Mouse (Mus musculus) embryonic facial prominence, embryonic 13.5 days (tissue): ENCODE data around the gene 1700013F07Rik. TPM values are rescaled to one million over a fixed set of nuclear protein-coding genes. Genes with fewer than 3 reads are reported as not detected.
A peak's percentile ranks its signal among the peaks of the same experiment; 100 is the strongest.

Experiments used
- ATAC-seq: fragments of 200-750 bp; cut with Nextera tagmentation; 2 replicates; pipeline ENCODE4 v1.8.0; 2017; ENCODE audit warnings: low read depth; ENCODE audit not compliant: insufficient number of reproducible peaks, insufficient read depth, low FRiP score, low TSS enrichment
- H3K27ac ChIP-seq: fragments of 300-500 bp; sonication (generic); 2 replicates; pipeline ENCODE4 v1.5.1; 2015; ENCODE audit warnings: moderate library complexity, mild to moderate bottlenecking, inconsistent platforms
- H3K27me3 ChIP-seq: fragments of 300-500 bp; sonication (generic); 2 replicates; pipeline ENCODE4 v1.6.1; 2015; ENCODE audit warnings: mild to moderate bottlenecking, inconsistent platforms
- H3K36me3 ChIP-seq: fragments of 300-500 bp; sonication (generic); 2 replicates; pipeline ENCODE4 v1.6.1; 2015; ENCODE audit warnings: mild to moderate bottlenecking, inconsistent platforms
- H3K4me1 ChIP-seq: fragments of 300-500 bp; sonication (generic); 2 replicates; pipeline ENCODE4 v1.6.1; 2015; ENCODE audit warnings: inconsistent platforms
- H3K4me2 ChIP-seq: fragments of 300-500 bp; sonication (generic); 2 replicates; pipeline ENCODE4 v1.6.1; 2015; ENCODE audit warnings: moderate library complexity, mild to moderate bottlenecking, inconsistent platforms
- H3K4me3 ChIP-seq: fragments of 300-500 bp; sonication (generic); 2 replicates; pipeline ENCODE4 v1.5.1; 2015; ENCODE audit warnings: mild to moderate bottlenecking, inconsistent platforms
- H3K9ac ChIP-seq: fragments of 300-500 bp; sonication (generic); 2 replicates; pipeline ENCODE4 v1.6.1; 2015; ENCODE audit warnings: mild to moderate bottlenecking, inconsistent platforms
- H3K9me3 ChIP-seq: fragments of 300-500 bp; sonication (generic); 2 replicates; pipeline ENCODE4 v1.6.1; 2016; ENCODE audit warnings: inconsistent platforms
- WGBS: fragments of 180-500 bp; shearing (Covaris S2); methylation state at CpG from one replicate; pipeline ENCODE4 v1.1.7; 2015; ENCODE audit warnings: mixed read lengths; 5-methylcytosine and 5-hydroxymethylcytosine counted together
- microRNA-seq: library from miRNA; unstranded; fragments of <30 nt; microRNA quantifications from one replicate; pipeline ENCODE4, GENCODE M21; 2016
- polyA plus RNA-seq: library from polyadenylated mRNA; unstranded; fragments of >200 nt; fragmentation: Nextera tagmentation; extraction: Ambion mirVana; gene quantifications from 2 replicates; pipeline ENCODE4 v1.2.1, GENCODE M21; 2015

Gene 1700013F07Rik
- polyA plus RNA-seq, 1 experiment from 2014 or later: not detected

GRCm38 (mm10) chr3:108574018-108574417 is 40.1 kb downstream of the 1700013F07Rik start:
- H3K36me3 ChIP-seq: peaks cover 18% of the 10 kb centered on the region
- H3K4me2 ChIP-seq: no peak overlapping the region
- 90% methylated on average over 5 of the region's 5 CpGs for WGBS

DNA sequence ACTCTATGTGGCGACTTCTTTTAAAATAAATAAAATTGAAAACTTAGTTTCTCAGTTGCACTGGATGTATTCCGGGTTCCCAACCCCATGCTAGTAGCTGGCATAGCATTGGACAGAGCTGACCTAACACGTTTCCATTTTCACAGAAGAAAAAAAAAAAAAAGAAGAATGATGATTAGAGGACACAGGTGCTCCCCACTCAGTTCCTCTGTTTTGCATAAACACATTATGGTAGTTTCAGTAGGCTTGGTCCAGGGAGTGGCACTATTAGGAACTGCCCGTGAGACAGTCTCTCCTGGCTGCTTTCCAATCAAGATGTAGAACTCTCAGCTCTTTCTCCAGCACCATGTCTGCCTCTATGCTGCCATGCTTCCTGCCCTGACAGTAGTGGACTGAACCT is 50.6 kb downstream of the 1700013F07Rik start:
- Histone ChIP-seq H3K9ac (no peak overlapping the region), H3K9me3 (no peaks in the 10 kb centered on the region), H3K4me1 (no peaks in the 10 kb centered on the region), H3K27ac (no peak overlapping the region), H3K27me3 (no peaks in the 10 kb centered on the region), H3K4me2 (no peak overlapping the region), H3K36me3 (no peaks in the 10 kb centered on the region; the same call in 1 of the 2 replicates), H3K4me3 (no peak overlapping the region)
- WGBS: 85% methylated on average over 4 of the region's 4 CpGs
- no peak for ATAC-seq

More at GRCm38 (mm10) chr3:108574018-108574417, 40.1 kb downstream of the 1700013F07Rik start:
- Histone ChIP-seq H3K4me3 (no peak overlapping the region), H3K4me1 (peaks cover 19% of the 10 kb centered on the region), H3K9ac (0 out of 2 replicates have a peak overlapping the region, but pooled peaks have one; percentile 46), H3K9me3 (no peaks in the 10 kb centered on the region), H3K27ac (no peak overlapping the region), H3K27me3 (no peaks in the 10 kb centered on the region)
- no peak for ATAC-seq

DNA sequence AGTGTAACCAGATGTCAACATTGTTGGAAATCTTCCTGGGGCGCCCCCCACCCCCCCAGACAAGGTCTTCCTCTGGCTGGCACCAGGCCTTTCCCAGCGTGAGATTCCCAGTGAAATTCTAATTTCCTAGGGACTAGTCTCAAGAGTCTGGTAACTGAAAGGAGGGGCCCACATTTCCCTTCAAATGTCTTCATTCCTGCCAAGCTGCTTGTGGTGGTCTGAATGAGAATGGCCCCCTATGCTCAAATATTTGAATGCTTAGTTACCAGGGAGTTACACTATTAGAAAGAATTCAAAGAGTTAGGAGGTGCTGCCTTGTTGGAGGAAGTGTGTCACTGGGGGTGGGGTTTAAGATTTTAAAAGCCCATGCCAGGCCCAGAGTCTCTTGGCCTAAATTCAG is 54.5 kb downstream of the 1700013F07Rik start:
- ATAC-seq: no peak
- Histone ChIP-seq H3K4me1 (peaks cover 5% of the 10 kb centered on the region; the same call in 1 of the 2 replicates), H3K4me3 (no peak overlapping the region), H3K9ac (no peak overlapping the region), H3K4me2 (no peak overlapping the region), H3K9me3 (no peaks in the 10 kb centered on the region), H3K27me3 (no peaks in the 10 kb centered on the region), H3K27ac (no peak overlapping the region), H3K36me3 (no peaks in the 10 kb centered on the region)
- WGBS: 38% methylated on average over 2 of the region's 2 CpGs

DNA sequence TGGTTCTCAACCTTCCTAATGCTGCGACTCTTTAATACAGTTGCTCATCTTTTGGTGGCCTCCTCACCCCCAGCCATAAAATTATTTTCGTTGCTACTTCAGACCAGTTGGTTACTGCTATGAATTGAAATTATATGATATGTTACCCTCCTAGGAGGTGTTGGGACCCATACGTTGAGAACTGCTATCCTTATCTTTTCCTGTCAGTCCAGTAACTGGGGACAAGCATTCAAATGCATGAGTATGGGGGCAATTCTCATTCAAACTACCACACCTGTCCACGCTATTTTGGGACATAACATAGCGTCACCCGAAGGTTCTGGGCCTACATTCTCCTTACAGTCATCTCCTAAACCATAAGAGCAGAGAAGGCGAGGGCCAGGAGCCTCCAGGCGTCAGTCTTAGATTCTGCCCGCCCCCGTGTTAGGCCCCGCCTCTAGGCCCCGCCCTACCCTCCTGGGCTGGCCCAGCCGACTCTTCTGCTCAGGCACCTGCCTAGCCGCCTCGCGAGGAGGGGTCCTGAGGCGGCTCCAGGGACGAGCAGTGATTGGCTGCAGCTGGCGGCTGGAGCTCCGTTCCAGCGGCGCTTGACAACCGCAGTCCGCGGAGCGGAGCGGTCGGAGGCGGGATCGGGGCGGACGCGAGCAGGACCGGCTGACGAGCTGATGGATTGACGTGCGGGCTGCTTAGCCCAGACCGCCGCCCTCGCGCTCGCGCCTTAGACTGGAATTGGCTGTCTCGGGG is 57.0 kb downstream of the 1700013F07Rik start, which contains the start of gene Wdr47:
Gene Wdr47 (plus strand): TSS at position 494 of the 744 bp plus-strand sequence.
- peak within 1 kb of the TSS; percentile 63 for H3K27ac ChIP-seq

GRCm38 (mm10) chr3:108591530-108592522 is 57.9 kb downstream of the 1700013F07Rik start:
- peak overlapping the region; percentile 83 for H3K9ac ChIP-seq
- ATAC-seq: peak; percentile 77
- H3K27ac ChIP-seq: peak overlapping the region; percentile 63
- under 1% methylated on average over 61 of the region's 61 CpGs for WGBS
- H3K4me2 ChIP-seq: peak overlapping the region; percentile 96
- peaks cover 5% of the 10 kb centered on the region; the same call in 1 of the 2 replicates for H3K4me1 ChIP-seq
- peak overlapping the region; percentile 95 for H3K4me3 ChIP-seq
- no peaks in the 10 kb centered on the region for H3K27me3 ChIP-seq
- H3K36me3 ChIP-seq: no peaks in the 10 kb centered on the region
- H3K9me3 ChIP-seq: no peaks in the 10 kb centered on the region

More for the DNA sequence above, 57.0 kb downstream of the 1700013F07Rik start, which contains the start of gene Wdr47:
- Histone ChIP-seq H3K9ac (peak within 1 kb of the TSS; percentile 83), H3K4me1 (peaks cover 5% of the 10 kb centered on the region; the same call in 1 of the 2 replicates), H3K4me3 (peak within 1 kb of the TSS; percentile 95), H3K4me2 (peak within 1 kb of the TSS; percentile 96), H3K9me3 (no peaks in the 10 kb centered on the region), H3K27me3 (no peaks in the 10 kb centered on the region), H3K36me3 (no peaks in the 10 kb centered on the region)
- ATAC-seq: peak; percentile 99
- 5% methylated on average over 44 of the region's 44 CpGs for WGBS

Small RNA genes lying within 50 kb of the gene (microRNA-seq; reads per million reads assigned to microRNA genes)
- not detected for gene Gm22860

Other genes with a start within 250 kb of the 1700013F07Rik start
- not detected in 2 replicates for gene Mybphl, start 169.2 kb upstream of the 1700013F07Rik start, polyA plus RNA-seq
- 61.4 and 73.1 TPM in 2 replicates for gene Psrc1, start 150.3 kb upstream of the 1700013F07Rik start, polyA plus RNA-seq
- gene Celsr2, start 118.6 kb upstream of the 1700013F07Rik start, polyA plus RNA-seq: 9.8 and 11.5 TPM in 2 replicates
- 116 and 128 TPM in 2 replicates for gene Sars, start 88.9 kb upstream of the 1700013F07Rik start, polyA plus RNA-seq
- gene 5330417C22Rik, start 2.4 kb downstream of the 1700013F07Rik start, polyA plus RNA-seq: 0.65 and 2.0 TPM in 2 replicates
- 45.5 and 46.3 TPM in 2 replicates for gene Tmem167b, start 28.3 kb downstream of the 1700013F07Rik start, polyA plus RNA-seq
- gene Taf13, start 37.5 kb downstream of the 1700013F07Rik start, polyA plus RNA-seq: 43.3 and 53.2 TPM in 2 replicates
- 14.9 and 17.5 TPM in 2 replicates for gene Wdr47, start 57.1 kb downstream of the 1700013F07Rik start, polyA plus RNA-seq
- 104 and 111 TPM in 2 replicates for gene Clcc1, start 119.8 kb downstream of the 1700013F07Rik start, polyA plus RNA-seq
- gene Gpsm2, start 188.2 kb downstream of the 1700013F07Rik start, polyA plus RNA-seq: 64.9 and 71.8 TPM in 2 replicates
- gene Aknad1, start 205.5 kb downstream of the 1700013F07Rik start, polyA plus RNA-seq: 0.28 and 0.29 TPM in 2 replicates